Mouse (Mus musculus) liver, adult 2 months (tissue): Measurements from ENCODE around the gene Slc41a3. TPM values are rescaled to one million over a fixed set of nuclear protein-coding genes. Genes with fewer than 3 reads are reported as not detected.
"Not testable (repeated sequence)": the region's sequence is repeated elsewhere in the genome, so short reads cannot be mapped to it uniquely, and the experiment has no call there.

Experiments
- DNase-seq: peaks from one replicate; pipeline ENCODE4 v3.0.0-alpha.2; 2011; ENCODE audit warnings: low read depth, low spot score; ENCODE audit errors: extremely low read depth
- H3K27ac ChIP-seq: fragments of 200-500 bp; replicated peaks from 2 replicates; pipeline ENCODE4 v1.5.1; 2012; ENCODE audit warnings: low read depth, mild to moderate bottlenecking, control low read depth, inconsistent platforms, low read length; ENCODE audit not compliant: insufficient read depth
- H3K27me3 ChIP-seq: fragments of 200-500 bp; 2 replicates; pipeline ENCODE4 v1.6.1; 2012; ENCODE audit warnings: mild to moderate bottlenecking, moderate library complexity, low read length, inconsistent platforms; ENCODE audit not compliant: control insufficient read depth, insufficient read depth
- H3K36me3 ChIP-seq: fragments of 200-500 bp; 2 replicates; pipeline ENCODE4 v1.6.1; 2012; ENCODE audit warnings: low read length, inconsistent platforms; ENCODE audit not compliant: control insufficient read depth, insufficient read depth
- H3K4me1 ChIP-seq: fragments of 200-500 bp; 2 replicates; pipeline ENCODE4 v1.6.1; 2011; ENCODE audit warnings: low read length; ENCODE audit not compliant: control insufficient read depth, insufficient read depth
- H3K4me3 ChIP-seq: fragments of 200-500 bp; 2 replicates; pipeline ENCODE4 v1.5.1; 2011; ENCODE audit warnings: low read depth, mild to moderate bottlenecking, control low read depth, low read length, moderate library complexity; ENCODE audit not compliant: insufficient read depth
- H3K79me2 ChIP-seq: fragments of 200-500 bp; 2 replicates; pipeline ENCODE4 v1.6.1; 2012; ENCODE audit warnings: inconsistent platforms, mild to moderate bottlenecking, low read length, moderate library complexity; ENCODE audit not compliant: control insufficient read depth, insufficient read depth
- H3K9ac ChIP-seq: fragments of 200-500 bp; 2 replicates; pipeline ENCODE4 v1.6.1; 2012; ENCODE audit warnings: low read depth, mild to moderate bottlenecking, control low read depth, inconsistent platforms, low read length
- CTCF ChIP-seq: fragments of 200-500 bp; IDR thresholded peaks from 2 replicates; pipeline ENCODE4 v1.5.1; 2011; ENCODE audit warnings: low read depth, low read length, control low read depth
- POLR2A ChIP-seq: fragments of 200-500 bp; IDR thresholded peaks from 2 replicates; pipeline ENCODE4 v1.6.1; 2011; ENCODE audit warnings: low read length, control low read depth; ENCODE audit not compliant: insufficient read depth; ENCODE audit errors: extremely low read depth
- WGBS: fragments of 180-500 bp; shearing (Covaris S2); methylation state at CpG from one replicate; pipeline ENCODE4 v1.1.7; 2018; 5-methylcytosine and 5-hydroxymethylcytosine counted together
- polyA plus RNA-seq: library from polyadenylated mRNA; depleted of rRNA; stranded (reverse); fragments of >200 nt; gene quantifications from 2 replicates; pipeline ENCODE4 v1.2.3, GENCODE M21; 2012
- total RNA-seq: library from RNA; depleted of rRNA; stranded (reverse); fragments of >200 nt; gene quantifications from 2 replicates; pipeline ENCODE4 v1.2.3, GENCODE M21; 2014

The Slc41a3 gene
- total and polyA plus RNA-seq, 2 experiments = 1.1 to 1.5 TPM

DNA sequence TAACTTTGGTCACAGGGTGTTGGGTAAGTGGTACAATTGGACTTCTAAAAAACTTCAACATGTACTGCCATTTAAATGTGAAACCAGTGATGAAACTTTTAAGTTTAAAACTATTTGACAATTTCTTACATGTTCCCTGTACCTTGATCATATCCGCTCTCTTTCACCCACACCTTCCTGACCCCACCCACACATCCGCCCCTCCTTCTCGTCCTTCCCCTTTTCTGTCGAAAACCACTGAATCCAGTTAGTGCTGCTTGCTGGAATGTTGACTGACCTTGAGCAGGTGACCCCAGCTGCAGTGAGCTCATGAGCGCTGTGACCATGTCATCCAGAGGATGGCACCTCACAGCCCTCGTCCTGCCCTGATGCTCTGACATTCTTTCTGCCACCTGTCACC, 25.0 kb downstream of the Slc41a3 start:
- H3K27ac ChIP-seq = no peak overlapping the region
- H3K79me2 ChIP-seq = no peaks in the 10 kb centered on the region
- no peaks in the 10 kb centered on the region for H3K36me3 ChIP-seq
- no peaks in the 10 kb centered on the region for H3K4me1 ChIP-seq
- no peaks in the 10 kb centered on the region for H3K27me3 ChIP-seq
- H3K4me3 ChIP-seq = no peak overlapping the region
- TF ChIP-seq POLR2A (no peak), CTCF (no peak)
- DNase-seq = no peak
- 84% methylated on average over 6 of the region's 6 CpGs for WGBS
- no peak overlapping the region for H3K9ac ChIP-seq

DNA sequence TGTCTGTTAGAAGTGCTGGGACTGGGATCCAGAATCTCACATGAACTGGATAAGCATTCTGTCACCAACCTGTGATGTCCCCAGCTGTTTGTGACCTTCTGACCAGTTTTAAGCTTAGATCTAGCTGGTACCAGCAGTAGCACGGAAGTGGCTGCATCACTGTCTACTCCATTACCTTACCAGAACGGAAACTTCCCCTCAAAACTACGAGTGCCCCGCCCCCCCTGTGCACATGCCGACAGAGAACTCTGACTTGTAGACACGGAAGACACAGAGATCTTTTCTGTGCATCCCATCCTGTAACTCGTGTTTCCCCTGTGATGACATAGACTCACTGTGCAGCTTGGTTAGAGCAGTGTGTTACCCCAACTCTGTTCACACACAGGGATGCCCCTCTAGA, 25.9 kb downstream of the Slc41a3 start:
- Histone ChIP-seq H3K4me1 (no peaks in the 10 kb centered on the region), H3K9ac (no peak overlapping the region), H3K36me3 (no peaks in the 10 kb centered on the region), H3K27me3 (no peaks in the 10 kb centered on the region), H3K79me2 (no peaks in the 10 kb centered on the region), H3K27ac (no peak overlapping the region), H3K4me3 (no peak overlapping the region)
- no peak for DNase-seq
- TF ChIP-seq POLR2A = no peak
- WGBS = 93% methylated on average over 7 of the region's 7 CpGs

DNA sequence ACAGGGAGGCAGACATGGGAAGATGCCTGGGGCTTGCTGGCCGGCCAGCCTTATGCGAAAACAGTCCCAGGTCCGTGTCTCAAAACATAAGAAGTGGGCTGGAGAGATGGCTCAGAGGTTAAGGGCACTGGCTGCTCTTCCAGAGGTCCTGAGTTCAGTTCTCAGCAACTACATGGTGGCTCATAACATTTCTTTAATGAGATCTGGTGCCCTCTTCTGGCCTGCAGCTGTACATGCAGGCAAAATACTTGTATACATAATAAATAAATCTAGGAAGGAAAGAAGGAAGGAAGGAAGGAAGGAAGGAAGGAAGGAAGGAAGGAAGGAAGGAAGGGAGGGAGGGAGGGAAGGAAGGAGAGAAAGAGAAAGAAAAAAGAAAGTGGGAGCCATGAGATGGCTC, 28.0 kb downstream of the Slc41a3 start:
- DNase-seq = peak; percentile 17
- H3K9ac ChIP-seq, H3K36me3 ChIP-seq, H3K79me2 ChIP-seq, H3K27me3 ChIP-seq, H3K4me3 ChIP-seq, H3K27ac ChIP-seq, H3K4me1 ChIP-seq: not testable (repeated sequence)
- WGBS = 89% methylated on average over 3 of the region's 3 CpGs

DNA sequence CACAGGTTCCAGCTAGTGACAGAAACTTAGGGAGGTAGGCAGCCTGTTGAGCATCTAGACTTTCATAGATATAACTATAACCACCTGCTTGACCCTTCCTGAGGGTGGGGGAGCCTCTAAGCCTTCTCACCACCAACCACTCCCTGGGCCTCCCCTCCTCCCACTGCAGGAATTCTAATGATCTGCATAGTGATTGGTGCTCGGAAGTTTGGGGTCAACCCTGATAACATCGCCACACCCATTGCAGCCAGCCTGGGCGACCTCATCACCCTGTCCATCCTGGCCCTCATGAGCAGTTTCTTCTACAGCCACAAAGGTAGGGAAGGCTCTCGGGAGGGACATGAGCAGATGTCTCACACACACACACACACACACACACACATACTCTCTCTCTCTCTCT, 30.6 kb downstream of the Slc41a3 start:
- no peaks in the 10 kb centered on the region for H3K36me3 ChIP-seq

DNA sequence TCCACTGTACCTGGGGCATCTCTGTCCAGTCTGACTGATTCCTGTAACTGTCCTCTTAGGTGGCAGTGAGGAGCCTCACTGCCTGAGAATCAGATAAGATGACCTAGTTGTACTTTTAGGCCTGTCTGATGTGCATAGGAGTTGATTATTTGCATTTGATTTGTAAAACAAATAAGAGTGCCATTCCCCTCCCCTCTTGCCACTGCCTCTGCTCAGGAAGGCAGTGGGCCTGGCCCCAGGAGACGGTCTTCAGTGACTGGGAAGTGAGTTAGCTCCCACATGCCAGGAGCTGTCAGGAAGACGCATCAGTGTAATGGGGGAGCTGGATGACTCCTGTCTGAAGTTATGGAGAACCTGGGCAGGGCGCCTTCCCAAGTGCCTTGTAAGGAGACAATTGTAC, 31.1 kb downstream of the Slc41a3 start:
- no peaks in the 10 kb centered on the region for H3K27me3 ChIP-seq
- no peaks in the 10 kb centered on the region for H3K36me3 ChIP-seq
- H3K79me2 ChIP-seq = no peaks in the 10 kb centered on the region
- H3K4me1 ChIP-seq = no peaks in the 10 kb centered on the region
- no peak overlapping the region for H3K4me3 ChIP-seq
- H3K27ac ChIP-seq = no peak overlapping the region
- no peak for DNase-seq
- H3K9ac ChIP-seq = no peak overlapping the region
- WGBS = 96% methylated on average over 3 of the region's 3 CpGs
- TF ChIP-seq CTCF = no peak
- no peak for TF ChIP-seq POLR2A

More for the DNA sequence above, 30.6 kb downstream of the Slc41a3 start:
- H3K4me3 ChIP-seq = no peak overlapping the region
- H3K27me3 ChIP-seq = no peaks in the 10 kb centered on the region
- no peak for TF ChIP-seq POLR2A
- TF ChIP-seq CTCF = no peak
- H3K4me1 ChIP-seq = no peaks in the 10 kb centered on the region
- H3K9ac ChIP-seq = no peak overlapping the region
- H3K79me2 ChIP-seq = no peaks in the 10 kb centered on the region
- no peak for DNase-seq
- H3K27ac ChIP-seq = no peak overlapping the region
- WGBS = 78% methylated on average over 4 of the region's 4 CpGs

DNA sequence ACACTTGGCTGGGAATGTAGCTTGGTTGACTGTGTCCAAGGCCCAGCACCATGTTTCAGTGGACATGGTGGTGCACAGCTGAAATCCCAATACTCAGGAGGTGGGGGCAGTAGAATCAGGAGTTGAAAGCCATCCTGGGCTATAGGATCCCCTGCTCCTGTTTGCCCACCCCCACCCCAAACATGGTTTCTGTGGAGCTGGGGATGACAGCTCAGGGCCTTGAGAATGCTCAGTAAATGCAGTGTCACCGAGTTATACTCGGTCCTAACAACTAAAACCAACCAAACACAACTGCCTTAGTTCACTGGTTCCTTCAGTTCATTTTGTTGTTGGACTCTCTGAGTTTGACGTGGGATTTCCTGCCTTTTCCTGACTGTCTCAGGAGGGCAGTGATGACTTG, 38.5 kb downstream of the Slc41a3 start:
- no peaks in the 10 kb centered on the region for H3K27me3 ChIP-seq
- 82% methylated on average over 3 of the region's 3 CpGs for WGBS
- H3K27ac ChIP-seq = no peak overlapping the region
- no peaks in the 10 kb centered on the region for H3K4me1 ChIP-seq
- TF ChIP-seq CTCF (no peak), POLR2A (no peak)
- no peaks in the 10 kb centered on the region for H3K79me2 ChIP-seq
- H3K36me3 ChIP-seq = no peaks in the 10 kb centered on the region
- no peak for DNase-seq
- H3K4me3 ChIP-seq = no peak overlapping the region
- H3K9ac ChIP-seq = no peak overlapping the region
